Mouse (Mus musculus) ES-Bruce4 (cell line): ENCODE data around the gene Timm44. TPM values are rescaled to one million over a fixed set of nuclear protein-coding genes. Genes with fewer than 3 reads are reported as not detected.

Source experiments
- H3K27ac ChIP-seq: 2 replicates; pipeline ENCODE4 v1.5.1; 2012; ENCODE audit warnings: low read length, inconsistent platforms; ENCODE audit not compliant: insufficient read depth
- H3K27me3 ChIP-seq: 2 replicates; pipeline ENCODE4 v1.6.1; 2012; ENCODE audit warnings: mild to moderate bottlenecking, low read length, inconsistent platforms; ENCODE audit not compliant: control insufficient read depth, poor library complexity, insufficient read depth, severe bottlenecking
- H3K36me3 ChIP-seq: 2 replicates; pipeline ENCODE4 v1.6.1; 2012; ENCODE audit warnings: inconsistent platforms, mild to moderate bottlenecking, low read length, moderate library complexity; ENCODE audit not compliant: control insufficient read depth, poor library complexity, insufficient read depth, severe bottlenecking
- H3K4me1 ChIP-seq: one replicate; pipeline ENCODE4 v1.8.1; 2011; ENCODE audit warnings: low read length; ENCODE audit not compliant: control insufficient read depth, insufficient read depth
- H3K4me3 ChIP-seq: 2 replicates; pipeline ENCODE4 v1.5.1; 2011; ENCODE audit warnings: low read depth, mild to moderate bottlenecking, low read length
- H3K9ac ChIP-seq: 2 replicates; pipeline ENCODE4 v1.6.1; 2012; ENCODE audit warnings: low read depth, mild to moderate bottlenecking, inconsistent platforms; ENCODE audit not compliant: poor library complexity, severe bottlenecking
- H3K9me3 ChIP-seq: replicated peaks from 2 replicates; pipeline ENCODE4 v1.6.1; 2012; ENCODE audit warnings: mild to moderate bottlenecking, low read length, inconsistent platforms; ENCODE audit not compliant: control insufficient read depth, poor library complexity, insufficient read depth, severe bottlenecking
- CTCF ChIP-seq: IDR thresholded peaks from one replicate; pipeline ENCODE4 v1.8.1; 2011; ENCODE audit warnings: low read depth, low read length
- EP300 ChIP-seq: IDR thresholded peaks from 2 replicates; pipeline ENCODE4 v1.6.1; 2011; ENCODE audit warnings: low read depth, low read length; ENCODE audit not compliant: insufficient read depth
- POLR2A ChIP-seq: IDR thresholded peaks from one replicate; pipeline ENCODE4 v1.8.1; 2011; ENCODE audit warnings: low read length; ENCODE audit not compliant: insufficient read depth
- polyA plus RNA-seq: library from polyadenylated mRNA; stranded (reverse); fragments of >200 nt; gene quantifications from 2 replicates; pipeline ENCODE4 v1.2.4, GENCODE M21; 2011; ENCODE audit warnings: low read depth; ENCODE audit not compliant: missing spikeins, insufficient read depth, insufficient read length

Gene Timm44
- polyA plus RNA-seq, 1 experiment: 103 TPM

DNA sequence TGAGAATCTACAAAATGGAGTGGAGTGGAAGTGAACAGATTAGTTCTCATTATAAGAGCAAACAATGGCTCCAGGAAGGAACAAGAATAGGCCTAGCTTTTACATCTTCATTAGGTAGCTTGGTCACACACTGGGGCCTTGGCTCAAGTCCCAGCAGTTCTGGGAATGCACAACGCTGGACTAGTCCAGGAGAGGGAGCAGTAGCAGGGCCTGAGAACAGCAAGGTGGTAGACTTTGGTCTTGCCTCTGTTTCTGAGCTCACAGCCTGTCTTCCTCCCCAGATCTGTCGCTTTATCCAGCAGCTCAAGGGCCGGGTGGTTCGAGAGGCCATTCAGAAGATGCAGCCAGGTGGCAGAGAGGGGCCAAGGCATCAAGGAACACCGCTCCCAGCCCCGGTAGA is 21.7 kb downstream of the Timm44 start:
- H3K27me3 ChIP-seq: no peaks in the 10 kb centered on the region
- H3K9me3 ChIP-seq: no peaks in the 10 kb centered on the region
- H3K9ac ChIP-seq: peak overlapping the region; percentile 82; the same call in 1 of the 2 replicates
- H3K36me3 ChIP-seq: peaks cover 12% of the 10 kb centered on the region
- no peak overlapping the region for H3K27ac ChIP-seq
- peaks cover 1% of the 10 kb centered on the region for H3K4me1 ChIP-seq
- TF ChIP-seq EP300: no peak
- no peak for TF ChIP-seq POLR2A
- peak; percentile 19 for TF ChIP-seq CTCF
- H3K4me3 ChIP-seq: no peak overlapping the region

DNA sequence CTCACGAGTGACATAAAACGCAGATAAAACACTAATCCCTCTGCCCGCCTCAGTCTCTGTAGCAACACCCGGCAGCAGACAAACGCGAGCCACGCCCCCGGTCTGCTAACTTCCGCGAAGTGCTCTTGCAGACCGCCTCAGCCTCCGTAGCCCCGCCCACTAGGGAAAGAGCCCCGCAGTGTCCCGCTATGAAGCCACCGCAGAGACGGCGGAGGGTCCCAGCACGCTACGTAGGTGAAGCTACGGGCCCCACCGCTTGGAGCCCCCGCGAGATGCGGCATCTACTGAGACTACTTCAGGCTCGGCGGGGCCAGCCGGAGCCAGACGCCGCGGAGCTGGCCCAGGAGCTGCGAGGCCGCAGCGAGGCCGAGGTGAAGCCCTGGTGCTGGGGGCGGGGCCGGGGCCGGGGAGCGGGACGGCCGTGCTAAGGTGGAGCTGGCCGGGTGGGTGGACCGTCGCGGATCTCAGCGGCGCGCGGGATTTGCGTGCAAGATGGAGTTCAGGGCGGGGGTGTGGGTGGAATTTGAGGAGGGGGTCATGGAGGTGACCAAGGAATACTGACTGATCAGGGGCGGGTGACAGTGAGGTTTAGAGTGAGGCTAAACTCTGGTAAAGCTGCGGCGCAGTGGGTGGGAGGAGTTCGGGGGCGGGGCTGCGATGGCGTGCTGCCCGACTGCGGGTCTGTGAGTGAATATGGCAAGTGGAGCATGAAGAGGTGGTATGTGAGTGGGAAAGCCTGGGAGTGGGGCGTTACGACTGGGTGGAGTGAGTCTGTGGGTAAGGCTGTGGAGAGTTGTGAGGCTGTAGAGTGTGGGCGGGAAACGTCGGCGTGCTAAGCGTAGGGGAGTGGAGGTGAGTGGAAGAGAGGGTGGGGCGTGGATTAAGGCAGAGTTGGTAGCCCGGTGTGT is 22.5 kb downstream of the Timm44 start, which contains the start of gene Snapc2:
Gene Snapc2, plus strand, starts transcription at position 147 of the 908 bp plus-strand sequence.
- H3K36me3 ChIP-seq: peaks cover 12% of the 10 kb centered on the region
- peak within 1 kb of the TSS; percentile 93 for H3K4me3 ChIP-seq
- H3K9ac ChIP-seq: peak within 1 kb of the TSS; percentile 82
- no peaks in the 10 kb centered on the region for H3K9me3 ChIP-seq
- TF ChIP-seq EP300: no peak
- TF ChIP-seq CTCF: no peak
- no peak for TF ChIP-seq POLR2A
- H3K27me3 ChIP-seq: no peaks in the 10 kb centered on the region
- no peak within 1 kb of the TSS for H3K27ac ChIP-seq
- peaks cover 1% of the 10 kb centered on the region for H3K4me1 ChIP-seq

DNA sequence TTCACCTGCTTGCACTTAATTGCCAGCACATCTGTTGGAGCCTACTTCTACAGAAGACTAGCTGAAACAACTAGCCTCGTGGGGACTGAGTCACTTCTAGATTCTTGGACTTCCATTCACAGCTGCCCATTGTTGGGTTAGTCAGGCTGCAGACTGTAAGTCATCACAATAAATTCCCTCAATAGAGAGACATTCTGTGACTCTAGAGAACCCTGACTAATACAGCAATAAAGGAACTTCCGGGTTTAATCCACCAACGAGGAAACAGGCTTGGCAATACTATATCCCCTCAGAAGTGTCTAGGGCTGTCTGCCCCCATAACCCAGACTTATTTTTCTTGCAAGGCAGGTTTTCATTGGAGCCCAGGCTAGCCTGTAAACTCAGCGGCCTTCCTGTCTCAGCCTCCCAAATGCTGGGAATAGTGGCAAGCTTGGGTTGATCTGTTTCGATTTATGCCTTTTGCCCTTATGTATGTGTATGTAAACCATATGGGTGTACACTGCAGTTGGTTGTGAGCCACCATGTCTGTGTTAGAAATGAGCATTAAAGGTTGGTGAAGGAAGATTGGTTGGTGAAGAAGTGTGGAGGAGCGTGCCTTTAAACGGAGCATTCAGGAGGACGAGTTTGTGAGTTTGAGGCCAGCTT is 23.5 kb downstream of the Timm44 start:
- H3K27ac ChIP-seq: no peak overlapping the region
- TF ChIP-seq EP300 (no peak), CTCF (no peak), POLR2A (no peak)
- H3K27me3 ChIP-seq: no peaks in the 10 kb centered on the region
- peak overlapping the region; percentile 82 for H3K9ac ChIP-seq
- H3K4me1 ChIP-seq: no peaks in the 10 kb centered on the region
- peak overlapping the region; percentile 93 for H3K4me3 ChIP-seq
- no peaks in the 10 kb centered on the region for H3K9me3 ChIP-seq
- peaks cover 12% of the 10 kb centered on the region for H3K36me3 ChIP-seq

DNA sequence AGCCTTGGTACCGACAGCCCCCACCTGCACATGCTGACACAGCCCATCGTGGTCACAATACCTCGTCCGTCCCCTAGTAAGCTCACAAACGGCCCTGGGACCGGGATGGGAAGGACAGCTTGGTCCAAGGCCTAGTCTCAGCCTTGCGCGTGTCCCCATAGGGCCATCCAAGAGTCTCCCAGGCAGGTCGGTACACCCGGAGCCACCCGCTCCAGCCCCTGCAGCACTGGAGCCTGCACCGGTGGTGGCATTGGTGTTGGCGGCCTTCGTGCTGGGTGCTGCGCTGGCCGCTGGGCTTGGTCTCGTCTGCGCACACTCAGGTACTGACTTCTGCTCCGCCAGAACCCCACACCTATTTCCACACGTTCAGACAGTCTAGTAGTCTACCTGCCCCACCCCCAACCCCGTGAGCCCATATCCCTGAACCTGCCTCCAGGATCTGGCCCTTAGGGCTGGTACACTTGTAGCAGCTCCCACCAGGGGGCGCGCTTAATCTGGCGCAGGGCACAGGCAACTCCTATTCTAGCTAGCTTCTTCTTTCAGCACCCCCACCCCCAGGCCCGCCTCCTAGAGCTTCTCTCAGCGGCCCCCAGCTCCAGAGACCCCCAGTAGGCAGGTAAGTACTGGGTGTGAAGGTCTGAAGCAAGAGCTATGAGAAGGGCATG is 25.3 kb downstream of the Timm44 start:
- H3K27me3 ChIP-seq: no peaks in the 10 kb centered on the region
- no peak overlapping the region for H3K27ac ChIP-seq
- TF ChIP-seq CTCF (peak; percentile 86), POLR2A (no peak), EP300 (0 out of 2 replicates have a peak, but pooled peaks have one; percentile 28)
- peak overlapping the region; percentile 30 for H3K9ac ChIP-seq
- H3K9me3 ChIP-seq: no peaks in the 10 kb centered on the region
- H3K4me1 ChIP-seq: no peaks in the 10 kb centered on the region
- peaks cover 17% of the 10 kb centered on the region for H3K36me3 ChIP-seq
- peak overlapping the region; percentile 35 for H3K4me3 ChIP-seq

DNA sequence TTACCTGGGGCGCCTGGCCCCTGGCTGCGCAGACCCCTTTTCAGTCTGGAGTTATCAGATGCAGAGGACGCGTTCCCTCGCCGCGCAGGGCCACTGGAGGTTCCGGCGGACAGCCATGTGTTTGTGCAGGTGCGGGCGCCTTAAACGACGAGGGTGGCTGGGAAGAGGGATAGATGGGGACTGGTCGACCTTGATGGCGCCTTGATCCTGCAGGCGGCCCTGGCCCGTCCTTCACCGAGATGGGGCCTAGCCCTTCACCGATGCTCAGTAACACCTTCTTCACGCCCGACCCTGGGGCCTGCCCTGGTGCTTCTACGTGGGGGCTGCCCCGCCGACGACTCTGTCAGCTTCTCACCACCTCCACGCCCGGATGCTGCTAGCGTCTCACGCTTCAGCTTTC is 26.5 kb downstream of the Timm44 start:
- Histone ChIP-seq H3K4me1 (no peaks in the 10 kb centered on the region), H3K9ac (peak overlapping the region; percentile 30), H3K27ac (no peak overlapping the region), H3K4me3 (peak overlapping the region; percentile 9), H3K27me3 (no peaks in the 10 kb centered on the region), H3K36me3 (peaks cover 19% of the 10 kb centered on the region), H3K9me3 (no peaks in the 10 kb centered on the region)
- peak; percentile 52; the same call in 1 of the 2 replicates for TF ChIP-seq EP300
- TF ChIP-seq CTCF: no peak
